Mouse (Mus musculus): ENCODE data around the gene Kcnj9. TPM values are rescaled to one million over a fixed set of nuclear protein-coding genes. Genes with fewer than 3 reads are reported as not detected.

Gene Kcnj9
- total RNA-seq, 2 experiments from 2014 or later: not detected

- DNase-seq: peak; percentile 84 to 87
- intact Hi-C loops (cut with DNase I): no loop called here
Observed at GRCm38 (mm10) chr1:172297611-172298537, 31.2 kb downstream of the Kcnj9 start, which contains the start of gene Atp1a2. TSS of gene Atp1a2 (minus strand) at chr1:172298064.

DNA sequence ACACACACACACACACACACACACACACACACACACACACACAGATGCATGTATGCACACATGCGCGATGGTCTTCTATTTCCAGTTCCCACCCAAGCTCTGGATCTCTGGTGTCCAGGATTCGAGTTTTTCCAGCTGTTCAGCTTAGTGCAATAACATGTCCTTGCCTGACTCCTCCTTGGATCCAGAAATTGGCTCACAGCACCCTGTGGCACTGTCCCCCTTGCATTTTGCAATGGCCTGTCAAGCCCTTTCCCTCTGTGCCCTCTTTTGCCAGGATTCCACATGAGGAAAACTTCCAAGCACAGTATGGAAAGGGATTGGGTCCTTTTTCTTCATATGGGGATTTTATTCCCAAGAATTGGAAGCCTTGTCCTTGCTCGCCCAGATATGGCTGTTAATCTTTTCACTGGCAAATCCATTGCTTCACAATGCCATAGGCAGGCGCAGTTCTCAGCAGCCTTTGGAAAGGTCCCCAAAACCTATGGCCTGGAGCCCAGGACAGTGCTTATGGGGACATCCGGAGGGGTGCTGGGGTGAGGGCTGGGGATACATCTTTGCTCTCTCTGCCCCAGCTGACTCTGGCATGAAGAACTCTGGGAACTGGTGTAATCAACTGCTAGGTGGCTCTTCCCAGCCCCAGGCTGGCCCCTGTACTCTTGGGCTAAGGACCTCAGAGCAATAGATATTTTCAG lies 32.2 kb downstream of the Kcnj9 start:
- DNase-seq: peak; percentile 71 to 72

DNA sequence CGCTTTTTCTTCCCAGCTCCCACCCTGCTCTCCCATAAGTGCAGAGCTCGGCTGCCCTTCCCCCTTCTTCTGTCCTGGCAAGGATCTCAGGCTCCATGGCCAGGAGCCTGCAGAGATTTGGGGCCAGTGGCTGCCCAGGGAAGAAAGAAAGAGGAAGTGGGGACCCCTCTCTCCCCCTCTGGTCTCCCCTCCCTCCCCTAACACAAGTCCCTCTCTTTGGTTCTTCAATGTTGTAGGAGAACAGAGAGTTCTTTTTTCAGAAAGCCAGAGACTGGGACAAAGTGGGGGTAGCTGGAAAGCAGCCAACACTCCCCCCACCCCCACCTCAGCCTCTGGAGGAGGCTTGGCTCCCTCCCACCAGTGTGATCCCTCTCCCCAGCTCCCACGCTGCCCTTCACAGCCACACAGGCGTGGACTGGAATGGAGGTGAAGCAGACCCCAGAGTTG lies 33.3 kb downstream of the Kcnj9 start:
- peak; percentile 68 to 72 for DNase-seq
- intact Hi-C loops (cut with DNase I): no loop called here

More for the DNA sequence above, 32.2 kb downstream of the Kcnj9 start:
- intact Hi-C loops (cut with DNase I): no loop called here

- DNase-seq: no peak
- intact Hi-C loops (cut with DNase I): no loop called here
Observed at GRCm38 (mm10) chr1:172293449-172293848, 35.7 kb downstream of the Kcnj9 start.

- DNase-seq: no peak
- intact Hi-C loops (cut with DNase I): no loop called here
Observed at GRCm38 (mm10) chr1:172292880-172293279, 36.2 kb downstream of the Kcnj9 start.

DNA sequence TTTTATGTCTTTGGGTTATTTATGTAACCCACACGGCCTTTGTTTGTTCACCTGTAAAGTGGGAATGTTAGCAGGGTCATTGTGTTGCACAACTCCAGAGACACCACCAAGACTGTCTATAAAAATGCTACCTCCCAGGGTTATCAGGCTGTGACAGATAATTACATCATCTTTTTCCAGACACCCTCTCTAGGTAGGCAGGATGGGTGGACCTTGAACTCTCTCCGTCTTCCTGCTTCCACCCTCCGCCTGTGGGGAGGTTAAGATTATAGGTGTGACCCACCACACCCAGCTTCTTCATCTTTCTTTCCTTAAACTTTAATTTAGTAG lies 39.5 kb downstream of the Kcnj9 start:
- intact Hi-C loops (cut with DNase I): no loop called here
- DNase-seq: no peak

- no peak for DNase-seq
- intact Hi-C loops (cut with DNase I): no loop called here
Observed at GRCm38 (mm10) chr1:172288900-172289616, 40.1 kb downstream of the Kcnj9 start.

- intact Hi-C loops (cut with DNase I): no loop called here
- DNase-seq: no peak
Observed at GRCm38 (mm10) chr1:172286740-172287139, 42.4 kb downstream of the Kcnj9 start.

- no peak for DNase-seq
- intact Hi-C loops (cut with DNase I): no loop called here
Observed at GRCm38 (mm10) chr1:172284221-172284620, 44.9 kb downstream of the Kcnj9 start.

GRCm38 (mm10) chr1:172283073-172283472 lies 46.0 kb downstream of the Kcnj9 start:
- no peak for DNase-seq
- intact Hi-C loops (cut with DNase I): no loop called here

- DNase-seq: no peak
- intact Hi-C loops (cut with DNase I): loop anchor here (1.0 kb wide), 1 partner anchor 24 kb away; no protein-coding TSS in a partner anchor
Observed at GRCm38 (mm10) chr1:172281522-172282254, 47.4 kb downstream of the Kcnj9 start.

DNA sequence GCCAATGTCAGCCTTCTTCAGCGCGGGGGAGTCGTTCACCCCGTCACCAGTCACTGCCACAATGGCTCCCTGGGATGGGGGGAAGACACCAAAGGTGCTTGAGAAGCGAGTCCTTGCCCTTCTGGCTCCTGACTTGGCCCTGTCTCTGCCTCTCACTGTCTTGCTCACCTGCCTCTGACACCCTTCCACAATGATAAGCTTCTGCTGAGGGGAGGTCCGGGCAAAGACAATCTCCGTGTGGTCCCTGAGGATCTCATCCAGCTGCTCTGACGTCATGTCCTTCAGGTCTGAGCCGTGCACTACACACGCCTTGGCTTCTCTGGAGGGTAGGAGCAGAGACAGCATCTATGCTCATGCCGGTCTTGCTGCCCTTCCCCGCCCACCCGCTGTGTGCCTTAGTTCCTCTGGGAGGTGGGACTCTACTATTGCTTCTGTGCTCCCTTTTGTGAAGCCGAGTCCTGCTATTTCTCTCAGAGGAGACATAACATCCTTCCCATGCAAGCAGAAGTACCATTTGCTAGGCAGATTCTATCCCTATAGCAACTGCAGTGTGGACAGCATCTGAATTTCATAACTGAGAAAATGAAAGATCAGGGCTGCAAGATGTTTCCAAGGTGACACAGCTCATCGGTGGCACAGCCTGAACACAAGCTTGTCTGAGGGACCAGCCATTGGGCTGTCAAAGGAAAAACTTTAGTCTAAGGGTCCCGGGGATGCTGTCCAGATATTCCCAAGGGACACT lies 49.2 kb downstream of the Kcnj9 start:
- intact Hi-C loops (cut with DNase I): no loop called here
- DNase-seq: no peak

DNA sequence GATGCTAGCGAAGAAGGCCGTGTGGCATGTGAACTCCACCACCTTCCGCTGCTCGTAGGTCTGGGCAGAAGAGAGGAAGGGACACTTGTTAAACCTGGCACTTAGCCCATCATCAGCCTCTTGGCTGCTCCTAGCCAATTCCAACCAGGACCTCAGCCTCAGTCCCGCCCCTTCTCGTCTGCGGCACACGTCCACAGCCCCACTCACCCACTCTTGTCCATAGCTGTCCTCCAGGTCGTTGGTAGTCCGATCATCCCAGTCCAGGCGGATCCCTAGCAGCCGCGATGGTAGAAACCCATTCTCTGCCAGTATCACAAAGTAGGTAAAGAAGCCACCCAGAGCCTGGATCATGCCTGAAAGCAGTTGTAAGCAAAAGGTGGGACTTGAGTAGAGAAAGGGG lies 50.8 kb downstream of the Kcnj9 start:
- no peak for DNase-seq
- intact Hi-C loops (cut with DNase I): no loop called here

- no peak for DNase-seq
- intact Hi-C loops (cut with DNase I): no loop called here
Observed at GRCm38 (mm10) chr1:172277172-172277571, 51.9 kb downstream of the Kcnj9 start.

GRCm38 (mm10) chr1:172274547-172274946 lies 54.6 kb downstream of the Kcnj9 start:
- no peak for DNase-seq
- intact Hi-C loops (cut with DNase I): no loop called here

GRCm38 (mm10) chr1:172274116-172274515 lies 55.0 kb downstream of the Kcnj9 start:
- intact Hi-C loops (cut with DNase I): no loop called here
- DNase-seq: no peak

DNA sequence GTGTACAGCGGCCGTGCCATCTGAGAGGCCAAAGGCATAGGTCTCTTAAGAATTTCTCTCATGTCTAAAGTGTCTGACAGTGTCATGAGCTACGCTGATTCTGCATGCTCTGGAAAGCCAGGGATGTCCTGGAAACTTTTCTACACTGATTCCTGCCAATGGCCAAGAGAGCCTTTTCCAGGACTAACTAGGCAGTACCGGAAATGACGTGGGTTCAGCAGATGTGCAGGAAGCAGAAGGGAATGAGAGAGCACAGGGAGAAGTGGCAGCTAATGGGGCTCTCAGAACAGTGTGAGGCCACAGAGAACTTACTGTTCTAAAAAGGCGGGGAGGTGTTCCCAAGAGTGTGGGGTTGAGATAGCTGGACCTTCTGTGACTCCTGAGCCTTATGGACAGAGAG lies 55.7 kb downstream of the Kcnj9 start:
- peak; percentile 57 to 61 for DNase-seq
- intact Hi-C loops (cut with DNase I): no loop called here

DNA sequence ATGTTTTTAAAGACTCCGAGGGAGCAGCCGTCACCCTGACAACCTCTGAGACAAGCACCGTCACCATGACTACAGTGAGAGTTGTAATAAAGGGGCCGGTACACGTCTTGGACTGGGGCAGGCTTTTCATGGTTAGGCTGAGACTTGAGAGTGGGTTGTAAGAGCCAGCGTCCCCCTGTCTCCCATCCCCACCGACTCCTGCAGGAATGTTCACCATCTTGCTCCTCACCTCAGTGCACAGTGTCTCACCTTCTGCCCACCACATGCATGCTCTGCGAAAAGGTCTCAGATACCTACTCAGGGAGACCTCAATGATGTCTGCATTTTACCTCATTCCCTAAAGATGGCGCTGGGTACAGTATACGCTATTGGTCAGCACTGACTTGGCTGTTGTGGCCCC lies 57.4 kb downstream of the Kcnj9 start:
- DNase-seq: no peak
- intact Hi-C loops (cut with DNase I): no loop called here

GRCm38 (mm10) chr1:172271208-172271607 lies 57.9 kb downstream of the Kcnj9 start:
- no peak for DNase-seq
- intact Hi-C loops (cut with DNase I): no loop called here
